Mouse (Mus musculus) kidney, adult 11 months (tissue): Measurements from ENCODE around the gene Dcdc2c.

Experiments used
- DNase-seq: peaks from one replicate; pipeline ENCODE4 v3.0.0; 2022

Dcdc2c gene

DNA sequence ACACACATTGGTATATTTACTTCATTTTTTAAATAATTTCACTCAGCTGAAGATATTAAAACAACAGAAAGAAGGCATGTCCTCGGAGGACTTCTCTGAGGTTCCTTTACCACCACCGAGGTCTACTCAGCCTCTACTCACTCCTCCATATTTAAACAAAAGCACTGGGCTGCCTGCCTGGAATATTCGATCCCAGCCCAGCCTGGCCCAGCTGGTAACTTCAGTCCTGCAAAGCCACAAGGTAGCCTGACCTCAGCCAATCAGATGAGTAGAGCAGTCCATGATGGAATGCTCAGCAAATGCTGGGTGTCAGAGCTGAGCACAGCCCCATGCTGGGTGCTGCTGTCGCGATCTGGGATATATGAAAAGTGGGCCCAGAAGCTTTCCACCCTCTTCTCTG, 115.7 kb downstream of the Dcdc2c start:
- no peak for DNase-seq

DNA sequence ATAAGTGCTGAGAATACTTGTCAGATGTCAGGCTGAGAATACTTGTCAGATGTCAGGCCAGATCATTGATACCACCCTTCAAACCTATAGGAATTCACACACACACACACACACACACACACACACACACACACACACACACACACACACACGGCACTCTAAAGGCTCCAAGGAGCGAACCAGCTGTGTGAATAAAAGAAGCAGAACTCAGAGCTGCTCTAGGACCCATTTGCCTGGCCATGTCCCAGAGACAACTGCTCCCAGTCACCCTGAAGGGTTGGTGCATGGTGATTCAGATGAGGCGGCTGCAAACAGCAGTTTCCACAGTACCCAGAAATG, 119.5 kb downstream of the Dcdc2c start:
- DNase-seq, result no peak

DNA sequence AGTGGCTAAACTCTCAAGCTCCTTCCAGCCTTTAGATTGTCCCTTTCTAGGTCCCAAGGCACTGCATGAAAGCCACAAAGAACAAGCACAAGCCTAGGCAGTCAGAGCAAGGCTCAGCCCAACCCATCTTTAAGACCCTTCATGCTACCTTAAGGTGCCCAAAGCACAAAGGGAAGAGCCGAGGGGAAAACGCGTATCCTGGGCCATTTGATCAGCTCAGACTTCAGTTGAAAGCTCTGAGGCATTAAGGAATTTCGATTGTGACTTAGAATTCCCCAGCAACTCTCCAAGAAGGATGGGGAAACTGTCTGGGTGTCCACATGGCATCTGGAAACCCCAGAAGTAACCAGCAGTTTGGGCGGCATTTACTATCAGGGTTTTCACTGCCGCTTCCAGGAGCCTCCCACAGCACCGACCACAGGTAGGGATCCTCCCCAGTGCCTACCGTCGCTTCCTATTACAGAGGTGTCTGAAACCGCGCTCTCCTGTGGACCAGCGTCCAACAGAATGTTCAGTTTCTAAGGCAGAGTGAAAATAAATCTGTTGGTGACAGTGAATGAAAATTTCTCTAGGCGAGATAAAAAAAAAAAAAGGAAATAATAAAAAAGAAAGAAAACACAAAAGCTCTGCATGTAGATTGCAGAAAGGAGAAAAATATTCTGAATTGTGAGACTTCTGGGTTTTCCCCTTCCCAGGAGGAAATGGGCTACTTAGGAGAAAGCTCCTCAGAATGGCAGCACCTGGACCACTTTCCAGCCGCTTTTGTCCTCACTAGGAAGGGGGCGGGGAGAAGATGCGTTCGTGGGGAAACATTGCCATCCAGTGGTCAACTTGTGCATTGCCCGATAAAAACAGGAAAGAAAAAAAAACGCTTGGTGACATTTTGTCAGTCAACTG, 120.1 kb downstream of the Dcdc2c start:
- peak; percentile 7 for DNase-seq

DNA sequence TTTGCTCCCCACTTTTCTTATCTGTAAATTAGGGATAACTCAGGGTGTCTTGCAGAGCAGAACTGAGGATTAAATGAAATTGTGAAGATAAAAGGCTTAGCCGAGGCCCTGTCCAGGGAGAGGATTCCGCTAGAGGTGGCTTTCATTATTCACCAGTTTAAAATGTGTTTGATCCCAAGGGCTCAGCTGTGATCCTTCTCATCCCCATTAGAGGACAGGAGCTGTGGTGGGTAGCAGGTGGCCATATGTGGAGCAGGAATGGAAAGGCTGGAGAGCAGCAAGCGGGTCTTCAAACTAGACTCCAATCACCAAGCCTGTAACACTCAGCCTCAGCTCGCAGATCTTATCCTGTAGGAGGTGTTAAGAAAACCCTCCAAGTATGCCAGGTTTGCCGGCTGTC, 122.3 kb downstream of the Dcdc2c start:
- no peak for DNase-seq

DNA sequence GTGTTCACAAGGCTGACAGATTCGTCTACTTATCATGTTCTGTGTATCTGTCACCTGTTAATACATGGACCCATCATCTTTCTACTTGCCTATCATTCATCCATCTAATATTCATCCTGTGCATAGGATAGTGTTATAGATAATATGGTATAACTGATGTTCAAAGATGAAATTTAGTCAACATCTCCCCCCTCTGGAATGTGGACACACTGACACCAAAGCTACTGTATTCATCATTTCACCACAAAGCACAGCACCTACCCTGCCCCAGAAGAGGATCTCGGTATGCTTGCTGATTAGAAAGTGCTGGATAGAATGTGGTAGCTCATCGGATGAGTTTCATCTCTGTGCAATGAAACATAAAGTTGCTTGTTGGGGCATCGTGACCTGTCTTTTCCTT, 135.2 kb downstream of the Dcdc2c start:
- no peak for DNase-seq

DNA sequence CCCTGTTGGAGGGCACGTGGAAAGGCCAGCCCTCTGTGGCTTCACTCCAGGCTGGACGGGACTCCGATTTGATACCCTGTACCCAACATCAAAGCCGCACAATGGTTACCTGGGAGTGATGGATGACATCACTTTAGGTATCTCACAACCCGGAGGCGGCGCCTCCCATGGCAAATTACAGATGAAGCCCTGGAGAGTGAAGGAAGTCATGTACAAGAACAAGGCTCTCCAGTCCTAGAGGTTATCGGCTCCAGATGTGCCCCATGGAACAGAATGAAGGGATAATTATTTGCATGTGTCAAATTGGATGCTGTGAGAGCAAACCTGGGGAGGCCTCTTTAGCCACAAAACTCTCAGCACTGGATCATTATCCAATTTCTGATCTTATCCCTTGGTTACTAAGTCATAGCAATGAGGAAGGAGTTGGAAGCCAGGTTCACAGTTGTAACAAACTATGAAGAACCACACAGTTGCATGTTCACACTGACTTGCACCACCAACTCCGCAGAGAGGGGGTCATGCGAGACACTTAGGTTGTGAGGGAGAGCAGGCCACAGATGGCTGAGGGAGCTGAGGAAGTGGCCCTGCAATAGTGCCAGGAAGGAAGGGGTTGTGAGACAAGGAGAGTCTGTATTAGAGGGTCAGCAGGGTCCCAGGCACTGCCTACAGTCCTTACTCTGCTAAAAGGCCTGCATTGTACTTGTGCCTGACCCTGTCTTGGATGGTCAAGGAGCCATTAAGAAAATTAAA, 144.4 kb downstream of the Dcdc2c start:
- DNase-seq, result no peak

DNA sequence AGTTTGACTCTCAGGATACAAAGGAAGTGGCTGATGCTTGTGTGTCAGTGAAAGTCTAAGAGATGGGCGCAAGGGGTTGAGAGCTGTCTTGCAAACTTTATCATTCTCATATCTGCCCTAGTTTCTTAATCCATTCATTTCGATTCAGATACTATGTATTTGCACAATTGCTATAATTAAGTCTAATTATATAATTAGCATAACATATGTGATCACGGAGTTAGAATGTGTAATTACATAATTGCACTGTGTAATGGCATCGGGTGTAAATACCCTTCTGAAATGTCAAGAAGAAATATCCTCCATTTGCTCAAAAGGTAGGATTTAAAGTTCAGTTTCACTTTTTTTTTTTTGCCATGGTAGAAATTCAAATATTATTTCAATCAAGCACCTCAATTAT, 149.9 kb downstream of the Dcdc2c start:
- no peak for DNase-seq

DNA sequence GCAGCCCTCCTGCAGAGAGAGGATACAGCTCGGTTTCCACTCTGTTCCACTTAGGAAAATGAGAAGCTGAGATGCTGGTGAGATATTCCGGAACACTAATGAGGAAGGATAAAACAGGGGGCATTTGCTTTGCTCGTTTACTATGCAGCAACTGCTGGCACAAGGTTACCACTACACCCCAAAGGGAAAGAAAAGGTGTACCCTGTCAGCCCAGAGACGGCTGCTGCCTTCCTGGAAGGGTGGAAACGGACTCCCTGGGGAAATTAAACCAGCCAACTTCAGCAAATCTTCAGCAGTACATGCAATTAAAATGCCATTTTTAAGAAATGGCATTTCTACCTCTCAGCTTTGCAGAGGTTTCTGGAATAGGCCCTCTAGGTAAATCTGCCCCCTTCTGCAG, 150.8 kb downstream of the Dcdc2c start:
- DNase-seq, result no peak

DNA sequence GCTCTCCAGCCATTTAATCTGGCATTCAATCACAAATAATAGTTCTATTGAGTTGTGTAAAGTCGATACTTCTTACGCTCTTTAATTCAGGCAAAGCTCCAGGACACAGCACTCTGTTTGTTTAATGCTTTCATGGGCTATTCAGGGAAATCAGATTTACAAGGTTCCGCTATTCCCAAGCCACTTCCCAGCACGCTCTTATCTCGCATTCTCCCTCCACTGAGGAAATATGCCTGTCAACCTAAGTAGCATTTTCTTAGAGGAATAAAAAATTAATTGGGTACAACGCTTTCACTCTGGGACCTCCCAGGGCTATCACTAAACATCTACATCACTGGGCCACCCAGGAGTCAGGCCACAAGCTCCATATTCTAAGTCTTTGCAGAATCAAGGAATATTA, 160.1 kb downstream of the Dcdc2c start:
- DNase-seq, result no peak
